Mouse (Mus musculus) liver, postnatal 0 days (tissue): Measurements from ENCODE around the gene Sart3. TPM values are rescaled to one million over a fixed set of nuclear protein-coding genes. Genes with fewer than 3 reads are reported as not detected.
"Not testable (repeated sequence)": the region's sequence is repeated elsewhere in the genome, so short reads cannot be mapped to it uniquely, and the experiment has no call there.

Experiments
- ATAC-seq: fragments of 200-750 bp; cut with Nextera tagmentation; 2 replicates; pipeline ENCODE4 v1.8.0; 2017; ENCODE audit warnings: mild to moderate bottlenecking, moderate library complexity
- DNase-seq: peaks from one replicate; pipeline ENCODE4 v3.0.0-alpha.2; 2016
- H3K27ac ChIP-seq: fragments of 300-500 bp; sonication (generic); 2 replicates; pipeline ENCODE4 v1.5.1; 2014; ENCODE audit warnings: antibody characterized with exemption, moderate library complexity, mild to moderate bottlenecking, low read depth
- H3K27me3 ChIP-seq: fragments of 300-500 bp; sonication (generic); 2 replicates; pipeline ENCODE4 v1.6.1; 2014; ENCODE audit warnings: low read length, control low read depth, mixed read lengths; ENCODE audit not compliant: insufficient read depth
- H3K36me3 ChIP-seq: fragments of 300-500 bp; sonication (generic); replicated peaks from 2 replicates; pipeline ENCODE4 v1.6.1; 2014; ENCODE audit warnings: mild to moderate bottlenecking, control low read depth, low read length, moderate library complexity, mixed read lengths; ENCODE audit not compliant: insufficient read depth
- H3K4me1 ChIP-seq: fragments of 300-500 bp; sonication (generic); 2 replicates; pipeline ENCODE4 v1.6.1; 2014; ENCODE audit warnings: antibody characterized with exemption, mild to moderate bottlenecking, control low read depth; ENCODE audit not compliant: insufficient read depth
- H3K4me2 ChIP-seq: fragments of 300-500 bp; sonication (generic); 2 replicates; pipeline ENCODE4 v1.6.1; 2014; ENCODE audit warnings: low read depth, mild to moderate bottlenecking, low read length, moderate library complexity, mixed read lengths
- H3K4me3 ChIP-seq: fragments of 300-500 bp; sonication (generic); 2 replicates; pipeline ENCODE4 v1.5.1; 2014; ENCODE audit warnings: low read depth, low read length
- H3K9ac ChIP-seq: fragments of 300-500 bp; sonication (generic); replicated peaks from 2 replicates; pipeline ENCODE4 v1.6.1; 2014; ENCODE audit warnings: mild to moderate bottlenecking, moderate library complexity
- H3K9me3 ChIP-seq: fragments of 300-500 bp; sonication (generic); 2 replicates; pipeline ENCODE4 v1.6.1; 2016; ENCODE audit warnings: mild to moderate bottlenecking, control low read depth, low read length, mixed read lengths
- CTCF ChIP-seq: sonication (generic); IDR thresholded peaks from 2 replicates; pipeline ENCODE4 v1.5.1; 2016; ENCODE audit warnings: antibody characterized with exemption, low read depth
- EP300 ChIP-seq: IDR thresholded peaks from 2 replicates; pipeline ENCODE4 v1.6.1; 2016; ENCODE audit warnings: antibody characterized with exemption, low read depth, mild to moderate bottlenecking
- WGBS: fragments of 180-500 bp; shearing (Covaris S2); extraction: QIAGEN DNeasy Blood & Tissue Kit; methylation state at CpG from one replicate; pipeline ENCODE4 v1.1.7; 2014; ENCODE audit not compliant: insufficient replicate concordance; 5-methylcytosine and 5-hydroxymethylcytosine counted together
- polyA plus RNA-seq: library from polyadenylated mRNA; unstranded; fragments of >200 nt; fragmentation: Nextera tagmentation; extraction: Ambion mirVana; gene quantifications from 2 replicates; pipeline ENCODE4 v1.2.1, GENCODE M21; 2015

Sart3 gene
- polyA plus RNA-seq, 1 experiment from 2014 or later, result 7.9 TPM

- Histone ChIP-seq H3K4me2 (no peak overlapping the region), H3K9me3 (no peaks in the 10 kb centered on the region), H3K9ac (no peak overlapping the region), H3K36me3 (peaks cover 25% of the 10 kb centered on the region), H3K27ac (no peak overlapping the region), H3K4me3 (no peak overlapping the region), H3K4me1 (peaks cover 8% of the 10 kb centered on the region), H3K27me3 (no peaks in the 10 kb centered on the region)
- no peak for DNase-seq
- TF ChIP-seq EP300, result no peak
- no peak for TF ChIP-seq CTCF
- no peak for ATAC-seq
- 83% methylated on average over 3 of the region's 3 CpGs for WGBS
Measured at GRCm38 (mm10) chr5:113780082-113780752, 7.9 kb upstream of the Sart3 start.

DNA sequence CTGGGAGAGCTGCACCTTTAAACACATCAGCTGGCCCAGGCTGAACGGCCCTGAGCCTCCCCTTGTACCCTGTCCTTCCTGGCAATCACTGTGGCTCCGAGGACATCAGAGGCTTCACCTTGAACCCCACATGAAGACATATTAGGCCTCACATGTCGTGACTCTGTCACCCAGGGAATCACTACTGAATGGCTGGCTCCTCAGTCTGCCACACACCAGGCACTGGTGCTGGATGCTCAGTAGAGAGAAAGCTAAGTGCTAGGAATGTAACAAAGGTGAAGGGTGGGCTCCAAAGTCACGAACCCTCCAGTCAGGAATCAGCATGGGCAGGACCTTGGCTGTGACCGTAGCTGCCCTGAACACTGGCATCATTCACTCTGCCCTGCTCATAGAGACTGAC is 7.3 kb upstream of the Sart3 start:
- no peaks in the 10 kb centered on the region for H3K27me3 ChIP-seq
- WGBS, result 75% methylated on average over 5 of the region's 5 CpGs
- H3K9me3 ChIP-seq, result no peaks in the 10 kb centered on the region
- ATAC-seq (no peak), DNase-seq (no peak)
- H3K4me2 ChIP-seq, result no peak overlapping the region
- no peak overlapping the region for H3K9ac ChIP-seq
- H3K36me3 ChIP-seq, result peaks cover 30% of the 10 kb centered on the region
- TF ChIP-seq CTCF, result no peak
- no peak for TF ChIP-seq EP300
- peaks cover 8% of the 10 kb centered on the region for H3K4me1 ChIP-seq
- no peak overlapping the region for H3K27ac ChIP-seq
- no peak overlapping the region for H3K4me3 ChIP-seq

- not testable (repeated sequence) for ATAC-seq, H3K27me3 ChIP-seq, H3K9ac ChIP-seq, H3K9me3 ChIP-seq, H3K27ac ChIP-seq, H3K4me3 ChIP-seq, DNase-seq, H3K4me2 ChIP-seq
- Histone ChIP-seq H3K36me3 (peaks cover 35% of the 10 kb centered on the region), H3K4me1 (peaks cover 12% of the 10 kb centered on the region)
- 77% methylated on average over 8 of the region's 8 CpGs for WGBS
Measured at GRCm38 (mm10) chr5:113777728-113778127, 5.4 kb upstream of the Sart3 start.

GRCm38 (mm10) chr5:113776896-113777226 is 4.6 kb upstream of the Sart3 start:
- ATAC-seq (peak; percentile 6; the same call in 1 of the 2 replicates), DNase-seq (peak; percentile 53)
- no peak overlapping the region for H3K9ac ChIP-seq
- no peaks in the 10 kb centered on the region for H3K9me3 ChIP-seq
- no peaks in the 10 kb centered on the region for H3K27me3 ChIP-seq
- 47% methylated on average over 8 of the region's 8 CpGs for WGBS
- no peak overlapping the region for H3K4me3 ChIP-seq
- peak overlapping the region; percentile 71 for H3K27ac ChIP-seq
- H3K4me1 ChIP-seq, result peaks cover 17% of the 10 kb centered on the region
- H3K36me3 ChIP-seq, result peaks cover 35% of the 10 kb centered on the region
- no peak overlapping the region for H3K4me2 ChIP-seq
- TF ChIP-seq CTCF (no peak), EP300 (no peak)

DNA sequence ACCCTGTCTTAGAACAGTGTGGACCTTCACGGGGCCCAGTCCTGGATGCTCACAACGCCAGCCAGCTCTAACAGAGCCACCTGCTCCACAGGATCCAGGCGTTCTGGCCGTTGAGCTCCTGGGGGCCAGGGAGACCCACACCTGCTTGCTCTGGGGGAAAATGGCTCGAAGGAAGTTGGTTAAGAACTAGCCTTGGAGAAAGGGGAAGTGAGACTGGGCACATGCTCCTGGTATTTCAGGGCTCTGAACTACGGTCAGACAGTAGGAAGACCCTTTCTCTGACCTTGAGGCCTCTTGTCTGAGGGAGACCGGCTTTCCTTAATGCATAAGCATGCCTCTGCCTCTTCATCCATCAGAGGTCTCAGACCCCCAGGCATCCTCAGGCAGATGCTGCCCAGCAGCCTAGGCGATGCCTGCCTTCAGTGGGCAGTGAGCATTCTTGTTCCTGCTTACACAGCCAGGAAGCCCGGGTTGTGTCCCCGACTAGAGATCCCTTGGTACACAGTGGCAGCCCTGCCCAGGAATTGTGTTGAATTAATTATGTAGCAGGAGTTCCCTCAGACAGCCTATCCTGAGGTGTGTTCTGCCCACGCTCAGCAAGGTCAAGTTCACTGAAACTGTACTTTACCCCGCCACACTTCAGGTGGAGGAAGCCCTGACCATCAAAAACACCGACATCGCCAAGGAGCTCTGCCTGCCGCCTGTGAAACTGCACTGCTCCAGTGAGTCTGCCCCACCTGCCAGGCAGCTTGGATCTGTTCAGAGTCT is 4.0 kb upstream of the Sart3 start:
- ATAC-seq (no peak), DNase-seq (no peak)
- 59% methylated on average over 15 of the region's 15 CpGs for WGBS
- Histone ChIP-seq H3K27me3 (no peaks in the 10 kb centered on the region), H3K9ac (peak overlapping the region; percentile 16; the same call in 1 of the 2 replicates), H3K36me3 (peaks cover 35% of the 10 kb centered on the region), H3K4me3 (no peak overlapping the region), H3K4me1 (peaks cover 18% of the 10 kb centered on the region), H3K9me3 (no peaks in the 10 kb centered on the region), H3K4me2 (no peak overlapping the region), H3K27ac (peak overlapping the region; percentile 71)
- TF ChIP-seq CTCF (no peak), EP300 (no peak)

DNA sequence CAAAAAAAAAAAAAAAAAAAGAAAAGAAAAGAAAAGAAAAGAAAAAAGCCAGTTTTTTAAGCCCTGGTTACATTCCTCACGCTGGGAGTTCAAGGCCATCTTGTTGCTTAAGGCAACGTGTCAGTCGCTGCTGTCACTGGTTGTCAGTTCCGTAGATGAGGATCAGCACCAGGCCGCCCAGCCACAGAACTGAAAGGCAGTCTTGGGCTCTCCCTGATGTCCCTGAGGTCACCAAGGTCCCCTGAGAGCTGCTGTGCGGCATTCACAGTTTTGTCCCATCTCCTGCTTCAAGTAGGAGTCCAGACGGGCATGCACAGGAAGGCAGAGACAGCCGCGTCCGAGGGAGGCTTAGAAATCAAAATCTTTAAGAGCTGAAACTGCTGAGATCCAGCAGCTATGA is 3.3 kb upstream of the Sart3 start:
- no peak for TF ChIP-seq CTCF
- H3K27me3 ChIP-seq, result no peaks in the 10 kb centered on the region
- 77% methylated on average over 10 of the region's 10 CpGs for WGBS
- H3K9me3 ChIP-seq, result no peaks in the 10 kb centered on the region
- H3K27ac ChIP-seq, result peak overlapping the region; percentile 71
- DNase-seq, result no peak
- H3K4me3 ChIP-seq, result no peak overlapping the region
- no peak for ATAC-seq
- H3K9ac ChIP-seq, result peak overlapping the region; percentile 16; the same call in 1 of the 2 replicates
- H3K36me3 ChIP-seq, result peaks cover 35% of the 10 kb centered on the region
- H3K4me2 ChIP-seq, result no peak overlapping the region
- peaks cover 22% of the 10 kb centered on the region for H3K4me1 ChIP-seq
